Mouse (Mus musculus) liver, adult 2 months (tissue): ENCODE results near the gene Raver2. TPM values are rescaled to one million over a fixed set of nuclear protein-coding genes. Genes with fewer than 3 reads are reported as not detected.

Experiments
- DNase-seq: peaks from one replicate; pipeline ENCODE4 v3.0.0-alpha.2; 2011; ENCODE audit warnings: low read depth, low spot score; ENCODE audit errors: extremely low read depth
- H3K27ac ChIP-seq: fragments of 200-500 bp; replicated peaks from 2 replicates; pipeline ENCODE4 v1.5.1; 2012; ENCODE audit warnings: low read depth, mild to moderate bottlenecking, control low read depth, inconsistent platforms, low read length; ENCODE audit not compliant: insufficient read depth
- H3K27me3 ChIP-seq: fragments of 200-500 bp; 2 replicates; pipeline ENCODE4 v1.6.1; 2012; ENCODE audit warnings: mild to moderate bottlenecking, moderate library complexity, low read length, inconsistent platforms; ENCODE audit not compliant: control insufficient read depth, insufficient read depth
- H3K36me3 ChIP-seq: fragments of 200-500 bp; 2 replicates; pipeline ENCODE4 v1.6.1; 2012; ENCODE audit warnings: low read length, inconsistent platforms; ENCODE audit not compliant: control insufficient read depth, insufficient read depth
- H3K4me1 ChIP-seq: fragments of 200-500 bp; 2 replicates; pipeline ENCODE4 v1.6.1; 2011; ENCODE audit warnings: low read length; ENCODE audit not compliant: control insufficient read depth, insufficient read depth
- H3K4me3 ChIP-seq: fragments of 200-500 bp; 2 replicates; pipeline ENCODE4 v1.5.1; 2011; ENCODE audit warnings: low read depth, mild to moderate bottlenecking, control low read depth, low read length, moderate library complexity; ENCODE audit not compliant: insufficient read depth
- H3K79me2 ChIP-seq: fragments of 200-500 bp; 2 replicates; pipeline ENCODE4 v1.6.1; 2012; ENCODE audit warnings: inconsistent platforms, mild to moderate bottlenecking, low read length, moderate library complexity; ENCODE audit not compliant: control insufficient read depth, insufficient read depth
- H3K9ac ChIP-seq: fragments of 200-500 bp; 2 replicates; pipeline ENCODE4 v1.6.1; 2012; ENCODE audit warnings: low read depth, mild to moderate bottlenecking, control low read depth, inconsistent platforms, low read length
- CTCF ChIP-seq: fragments of 200-500 bp; IDR thresholded peaks from 2 replicates; pipeline ENCODE4 v1.5.1; 2011; ENCODE audit warnings: low read depth, low read length, control low read depth
- POLR2A ChIP-seq: fragments of 200-500 bp; IDR thresholded peaks from 2 replicates; pipeline ENCODE4 v1.6.1; 2011; ENCODE audit warnings: low read length, control low read depth; ENCODE audit not compliant: insufficient read depth; ENCODE audit errors: extremely low read depth
- WGBS: fragments of 180-500 bp; shearing (Covaris S2); methylation state at CpG from one replicate; pipeline ENCODE4 v1.1.7; 2018; 5-methylcytosine and 5-hydroxymethylcytosine counted together
- polyA plus RNA-seq: library from polyadenylated mRNA; depleted of rRNA; stranded (reverse); fragments of >200 nt; gene quantifications from 2 replicates; pipeline ENCODE4 v1.2.3, GENCODE M21; 2012
- total RNA-seq: library from RNA; depleted of rRNA; stranded (reverse); fragments of >200 nt; gene quantifications from 2 replicates; pipeline ENCODE4 v1.2.3, GENCODE M21; 2014

The Raver2 gene
- total and polyA plus RNA-seq, 2 experiments: 0.05 to 0.28 TPM

GRCm38 (mm10) chr4:101164673-101165072, 95.9 kb downstream of the Raver2 start:
- no peak overlapping the region for H3K9ac ChIP-seq
- H3K36me3 ChIP-seq: peaks cover 70% of the 10 kb centered on the region
- WGBS: 92% methylated on average over 2 of the region's 2 CpGs

DNA sequence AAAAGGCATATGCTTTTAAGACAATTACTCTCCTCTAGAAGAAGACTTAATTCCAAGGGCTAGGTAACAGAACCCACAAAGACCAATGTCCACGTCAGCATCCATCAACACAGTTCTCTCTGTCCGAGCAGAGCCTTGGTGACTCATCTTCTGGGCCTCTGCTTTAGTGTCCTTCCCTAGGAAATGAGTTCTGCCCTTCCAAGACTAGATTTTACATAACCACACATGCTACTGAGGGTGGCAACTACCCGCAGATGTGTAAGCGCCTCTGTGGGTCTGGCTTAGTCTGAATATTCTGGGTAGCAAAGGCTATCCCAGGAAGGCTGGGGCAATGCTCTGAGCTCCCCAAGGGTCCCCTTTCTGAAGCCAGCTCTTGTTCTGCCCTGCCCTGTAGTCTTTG, 97.0 kb downstream of the Raver2 start:
- DNase-seq: no peak
- peaks cover 70% of the 10 kb centered on the region for H3K36me3 ChIP-seq
- H3K79me2 ChIP-seq: no peaks in the 10 kb centered on the region; the same call in 1 of the 2 replicates
- no peak for TF ChIP-seq POLR2A
- no peak for TF ChIP-seq CTCF
- no peaks in the 10 kb centered on the region for H3K4me1 ChIP-seq
- H3K9ac ChIP-seq: no peak overlapping the region
- 83% methylated on average over 4 of the region's 4 CpGs for WGBS
- H3K4me3 ChIP-seq: no peak overlapping the region
- H3K27ac ChIP-seq: no peak overlapping the region
- H3K27me3 ChIP-seq: no peaks in the 10 kb centered on the region

More at GRCm38 (mm10) chr4:101164673-101165072, 95.9 kb downstream of the Raver2 start:
- H3K4me3 ChIP-seq: no peak overlapping the region
- DNase-seq: no peak
- no peak for TF ChIP-seq CTCF
- TF ChIP-seq POLR2A: no peak
- H3K27me3 ChIP-seq: no peaks in the 10 kb centered on the region
- no peaks in the 10 kb centered on the region; the same call in 1 of the 2 replicates for H3K79me2 ChIP-seq
- no peak overlapping the region for H3K27ac ChIP-seq
- H3K4me1 ChIP-seq: no peaks in the 10 kb centered on the region

DNA sequence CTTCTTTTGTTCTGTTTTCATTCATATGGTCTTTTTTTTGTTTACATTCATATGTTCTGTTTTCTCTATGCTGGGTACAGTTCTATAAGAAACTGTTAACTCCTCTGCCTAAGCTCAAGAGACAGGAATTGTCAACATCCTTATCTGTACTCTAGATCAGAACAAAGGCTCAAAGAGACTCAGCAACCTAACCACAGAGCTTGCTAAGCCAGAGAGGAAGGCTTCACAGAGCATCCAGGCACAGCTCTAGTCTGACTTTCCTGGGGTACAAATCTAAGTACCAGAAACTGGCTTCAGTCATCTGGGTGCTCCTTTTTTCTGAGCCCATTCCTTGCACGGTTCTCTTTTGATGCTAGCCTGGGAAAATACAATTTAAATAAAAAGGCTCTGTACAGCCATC, 99.0 kb downstream of the Raver2 start:
- Histone ChIP-seq H3K4me3 (no peak overlapping the region), H3K9ac (no peak overlapping the region), H3K36me3 (peaks cover 76% of the 10 kb centered on the region), H3K27me3 (no peaks in the 10 kb centered on the region), H3K4me1 (no peaks in the 10 kb centered on the region), H3K79me2 (no peaks in the 10 kb centered on the region; the same call in 1 of the 2 replicates), H3K27ac (no peak overlapping the region)
- TF ChIP-seq CTCF: no peak
- TF ChIP-seq POLR2A: no peak
- DNase-seq: no peak
- WGBS: 98% methylated on average over 1 of the region's 1 CpGs

- no peak overlapping the region for H3K27ac ChIP-seq
- peak; percentile 47 for DNase-seq
Observed at GRCm38 (mm10) chr4:101168189-101168778, 99.5 kb downstream of the Raver2 start.

DNA sequence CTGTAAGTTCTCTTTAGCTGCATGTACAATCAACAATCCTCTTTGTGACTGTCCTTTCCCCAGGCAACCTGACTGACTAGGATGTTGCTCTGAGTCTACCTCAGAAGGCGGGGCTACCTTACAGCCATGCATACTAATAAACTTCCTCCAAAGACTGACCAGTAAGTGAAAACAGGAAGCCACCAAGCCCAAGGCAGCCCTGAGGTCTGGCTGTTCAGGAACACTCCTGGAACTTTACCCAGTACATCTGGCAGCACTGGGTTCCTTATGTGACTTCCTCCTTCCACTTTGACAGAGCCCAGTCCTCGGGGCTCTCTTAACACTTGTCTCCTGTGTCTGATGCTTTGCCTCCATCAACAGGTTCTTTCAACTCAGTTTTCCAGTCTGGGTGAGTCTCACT, 104.0 kb downstream of the Raver2 start:
- H3K27me3 ChIP-seq: no peaks in the 10 kb centered on the region
- H3K36me3 ChIP-seq: peaks cover 71% of the 10 kb centered on the region
- 75% methylated on average over 2 of the region's 2 CpGs for WGBS
- H3K79me2 ChIP-seq: no peaks in the 10 kb centered on the region; the same call in 1 of the 2 replicates
- no peak overlapping the region for H3K9ac ChIP-seq
- DNase-seq: peak; percentile 44
- H3K4me3 ChIP-seq: no peak overlapping the region
- H3K27ac ChIP-seq: 0 out of 2 replicates have a peak overlapping the region, but pooled peaks have one; percentile 49
- peaks cover 10% of the 10 kb centered on the region; the same call in 1 of the 2 replicates for H3K4me1 ChIP-seq
- no peak for TF ChIP-seq POLR2A
- no peak for TF ChIP-seq CTCF

More at GRCm38 (mm10) chr4:101168189-101168778, 99.5 kb downstream of the Raver2 start:
- no peaks in the 10 kb centered on the region; the same call in 1 of the 2 replicates for H3K79me2 ChIP-seq
- H3K36me3 ChIP-seq: peaks cover 75% of the 10 kb centered on the region
- no peaks in the 10 kb centered on the region for H3K4me1 ChIP-seq
- no peak overlapping the region for H3K4me3 ChIP-seq
- no peak for TF ChIP-seq POLR2A
- TF ChIP-seq CTCF: peak; percentile 53
- no peaks in the 10 kb centered on the region for H3K27me3 ChIP-seq
- H3K9ac ChIP-seq: no peak overlapping the region
- 59% methylated on average over 6 of the region's 6 CpGs for WGBS

DNA sequence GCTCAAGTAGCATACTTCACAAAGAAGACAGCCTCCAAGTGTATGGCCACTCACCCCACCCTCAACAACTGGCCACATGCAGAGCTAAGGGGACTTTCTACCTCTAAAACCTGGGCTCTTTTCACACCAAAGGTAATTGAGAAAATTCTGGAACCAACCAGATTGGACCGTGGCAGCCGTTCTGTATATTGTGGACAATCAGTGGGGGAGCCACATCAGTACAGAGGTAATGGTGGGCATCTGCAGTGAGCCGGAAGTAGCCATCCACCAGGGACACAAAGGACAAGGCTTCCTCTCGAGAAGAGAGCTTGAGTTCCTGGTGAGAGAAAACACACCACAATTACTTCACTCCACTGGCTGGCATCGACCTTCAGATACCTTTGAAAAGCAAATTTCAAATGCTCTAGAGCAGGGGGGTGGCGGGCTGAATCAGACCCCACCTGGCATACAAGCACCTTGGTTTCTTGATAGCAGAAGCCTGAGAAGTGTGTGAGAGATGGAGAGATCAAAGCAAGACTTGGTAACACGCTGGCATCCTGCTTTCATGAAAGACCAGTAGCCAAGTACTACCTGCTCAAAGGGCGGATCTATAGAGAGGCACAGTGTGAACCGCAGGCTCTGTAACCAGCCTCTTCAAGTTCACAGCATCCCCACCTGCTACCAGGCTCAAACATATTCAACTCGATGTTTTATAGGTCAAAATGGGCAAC, 106.3 kb downstream of the Raver2 start:
- WGBS: 88% methylated on average over 10 of the region's 10 CpGs
- peaks cover 12% of the 10 kb centered on the region; the same call in 1 of the 2 replicates for H3K4me1 ChIP-seq
- no peak for TF ChIP-seq POLR2A
- TF ChIP-seq CTCF: no peak
- H3K27me3 ChIP-seq: no peaks in the 10 kb centered on the region
- H3K4me3 ChIP-seq: no peak overlapping the region
- H3K27ac ChIP-seq: 0 out of 2 replicates have a peak overlapping the region, but pooled peaks have one; percentile 41
- DNase-seq: no peak
- H3K36me3 ChIP-seq: peaks cover 78% of the 10 kb centered on the region
- no peaks in the 10 kb centered on the region; the same call in 1 of the 2 replicates for H3K79me2 ChIP-seq
- no peak overlapping the region for H3K9ac ChIP-seq
